Mouse (Mus musculus) CD4-positive, CD25-positive, alpha-beta regulatory T cell, adult 4 months (primary cell): ENCODE data around the gene Dbn1. TPM values are rescaled to one million over a fixed set of nuclear protein-coding genes. Genes with fewer than 3 reads are reported as not detected.

ENCODE experiments used
- ATAC-seq: one replicate; pipeline ENCODE4 v1.8.0; 2017
- polyA plus RNA-seq, 2 experiments: library from polyadenylated mRNA; unstranded; fragments of 100-300 nt; shearing (Covaris generic); gene quantifications; one replicate each; pipeline ENCODE4 v1.2.1; 2017

Dbn1 gene
- polyA plus RNA-seq, 2 experiments from 2014 or later, result not detected

DNA sequence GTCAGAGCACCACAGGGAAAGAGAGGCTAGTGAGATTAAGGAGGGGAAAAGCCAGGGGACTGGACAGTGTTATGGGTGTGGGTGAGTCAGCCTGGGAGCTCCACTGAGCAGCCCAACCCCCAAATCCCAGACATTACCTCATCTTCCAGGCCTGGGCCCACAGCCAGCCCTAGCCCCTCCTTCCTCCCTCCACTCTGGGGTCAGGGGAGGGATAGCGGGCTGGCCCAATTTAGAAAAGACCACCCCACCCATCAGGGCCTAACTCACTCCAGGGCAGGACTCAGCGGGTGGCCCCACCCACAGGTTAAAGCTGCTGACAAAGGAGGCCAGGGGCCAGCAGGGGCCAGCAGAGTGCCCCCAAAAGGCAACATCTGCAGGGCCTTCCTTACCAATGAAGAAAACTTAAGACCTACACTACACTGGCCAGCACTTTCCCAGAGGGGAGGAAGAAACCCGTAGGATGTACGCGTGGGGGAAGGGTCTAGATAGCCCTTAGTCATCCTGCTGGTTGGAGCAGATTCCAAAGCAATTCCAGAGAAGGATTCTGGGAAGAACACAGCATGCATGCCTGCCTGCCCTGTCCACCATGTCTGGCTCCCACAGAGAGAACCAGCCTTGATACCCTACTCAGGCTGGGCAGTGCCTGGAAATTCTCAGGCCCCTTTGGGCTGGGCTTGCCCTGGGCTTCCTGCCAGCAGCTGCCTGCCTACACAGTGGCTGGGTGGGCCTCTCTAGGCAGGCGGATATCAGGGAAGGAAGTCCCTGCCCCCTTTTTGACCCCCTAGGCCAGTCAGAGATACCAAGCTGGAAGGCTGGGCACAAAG, 23.0 kb upstream of the Dbn1 start:
- no peak for ATAC-seq

DNA sequence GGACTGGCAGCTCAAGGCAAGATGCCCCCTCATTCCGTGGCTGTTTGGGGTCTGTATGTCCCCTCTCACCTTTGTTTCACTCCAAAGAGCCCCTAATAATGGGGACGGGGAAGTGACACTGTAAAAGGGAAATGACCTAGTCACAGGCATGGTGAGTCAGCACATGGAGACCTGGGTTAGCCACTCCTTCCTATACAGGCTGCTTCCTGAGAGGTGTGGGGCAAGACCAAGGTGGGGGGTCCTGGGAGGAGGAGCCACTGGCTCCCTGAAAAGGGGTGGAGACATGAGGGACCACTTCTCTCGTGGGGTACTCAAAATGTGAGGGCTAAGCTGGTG, 22.4 kb upstream of the Dbn1 start:
- no peak for ATAC-seq

DNA sequence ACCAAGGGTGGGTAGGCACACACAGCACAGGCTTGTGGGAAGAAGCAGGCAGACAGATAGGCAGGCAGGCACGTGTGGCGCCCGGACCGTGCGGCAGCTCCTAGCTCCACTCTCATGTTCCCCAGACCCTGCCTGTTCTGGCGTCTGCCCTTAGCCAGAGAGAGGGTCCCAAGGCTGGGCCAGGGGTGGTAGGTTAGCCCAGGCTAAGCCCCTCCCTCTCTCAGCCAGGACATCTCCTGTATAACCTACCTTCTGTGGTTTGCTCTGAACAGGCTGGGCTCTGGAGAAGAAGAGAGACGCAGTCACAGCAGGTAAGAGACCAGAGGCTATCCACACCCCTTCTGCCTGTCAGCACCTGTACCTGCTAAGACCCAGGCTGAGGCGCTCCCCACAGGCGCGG, 20.6 kb upstream of the Dbn1 start:
- ATAC-seq, result no peak

DNA sequence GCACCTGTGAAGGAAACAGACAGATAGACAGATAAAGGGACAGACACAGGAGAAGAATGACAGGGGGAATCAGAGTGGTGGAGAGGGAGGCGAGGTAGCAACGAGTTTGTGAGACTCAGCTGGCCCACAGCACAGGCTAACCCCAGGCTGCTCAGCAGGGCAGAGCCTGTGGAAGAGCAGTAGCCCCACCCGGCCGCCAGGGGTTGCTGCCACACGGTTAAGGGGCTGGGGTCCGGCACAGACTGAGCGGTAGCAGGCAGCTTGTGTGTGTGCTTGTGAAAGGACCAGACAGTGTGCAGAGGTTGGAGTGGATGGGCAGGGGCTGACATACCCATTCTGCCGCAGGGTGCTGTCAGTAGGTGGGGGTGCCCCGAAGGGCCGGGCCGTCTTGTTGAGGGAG, 20.0 kb upstream of the Dbn1 start:
- ATAC-seq, result no peak

GRCm38 (mm10) chr13:55506697-55507096, 18.8 kb upstream of the Dbn1 start:
- ATAC-seq, result no peak

DNA sequence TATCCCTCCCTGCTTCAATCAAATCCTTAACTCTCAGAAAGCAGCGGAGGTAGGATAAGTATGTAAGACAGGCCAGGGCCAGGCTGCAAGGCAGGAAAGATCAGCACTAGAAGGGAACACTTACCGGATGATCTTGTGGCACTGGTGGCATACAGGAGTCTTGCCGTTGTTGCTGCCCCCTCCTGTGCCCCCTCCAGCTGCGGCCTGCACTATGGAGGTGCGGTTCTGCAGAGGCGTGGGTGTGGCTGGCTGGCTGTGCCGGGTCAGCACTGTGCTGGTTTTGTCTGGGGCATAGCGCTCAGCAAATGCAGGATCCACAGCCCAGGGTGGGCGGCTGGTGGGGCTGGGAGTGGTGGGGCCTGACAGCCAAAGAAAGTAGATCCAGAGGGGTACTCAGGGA, 17.9 kb upstream of the Dbn1 start:
- no peak for ATAC-seq

- ATAC-seq, result no peak
These were observed 16.5 kb upstream of the Dbn1 start for GRCm38 (mm10) chr13:55504390-55504789.

- ATAC-seq, result no peak
These were observed 14.5 kb upstream of the Dbn1 start for GRCm38 (mm10) chr13:55502405-55502804.

DNA sequence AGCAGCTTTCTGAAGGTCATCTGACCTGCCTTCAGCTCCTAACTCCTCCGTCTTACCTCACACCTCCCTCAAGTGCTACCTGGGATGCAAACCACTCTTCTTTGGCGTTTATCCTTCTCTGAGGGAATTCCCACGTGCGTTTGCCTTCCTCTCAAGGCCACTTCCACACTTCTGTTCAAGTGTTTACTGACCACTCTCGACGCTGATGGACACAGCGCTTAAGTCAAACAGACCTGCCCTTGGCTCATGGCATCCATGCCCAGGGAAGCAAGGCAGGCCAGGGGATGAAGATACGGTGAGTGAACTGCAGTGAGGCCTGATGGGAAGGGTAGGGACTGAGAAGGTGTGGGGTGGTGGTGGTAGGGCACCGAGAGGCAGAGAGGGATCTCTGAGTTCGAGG, 12.7 kb upstream of the Dbn1 start:
- ATAC-seq, result no peak

GRCm38 (mm10) chr13:55498906-55499305, 11.0 kb upstream of the Dbn1 start:
- no peak for ATAC-seq

GRCm38 (mm10) chr13:55496661-55497060, 8.8 kb upstream of the Dbn1 start:
- ATAC-seq, result no peak

- ATAC-seq, result no peak
These were observed 7.8 kb upstream of the Dbn1 start for GRCm38 (mm10) chr13:55495702-55496101.

DNA sequence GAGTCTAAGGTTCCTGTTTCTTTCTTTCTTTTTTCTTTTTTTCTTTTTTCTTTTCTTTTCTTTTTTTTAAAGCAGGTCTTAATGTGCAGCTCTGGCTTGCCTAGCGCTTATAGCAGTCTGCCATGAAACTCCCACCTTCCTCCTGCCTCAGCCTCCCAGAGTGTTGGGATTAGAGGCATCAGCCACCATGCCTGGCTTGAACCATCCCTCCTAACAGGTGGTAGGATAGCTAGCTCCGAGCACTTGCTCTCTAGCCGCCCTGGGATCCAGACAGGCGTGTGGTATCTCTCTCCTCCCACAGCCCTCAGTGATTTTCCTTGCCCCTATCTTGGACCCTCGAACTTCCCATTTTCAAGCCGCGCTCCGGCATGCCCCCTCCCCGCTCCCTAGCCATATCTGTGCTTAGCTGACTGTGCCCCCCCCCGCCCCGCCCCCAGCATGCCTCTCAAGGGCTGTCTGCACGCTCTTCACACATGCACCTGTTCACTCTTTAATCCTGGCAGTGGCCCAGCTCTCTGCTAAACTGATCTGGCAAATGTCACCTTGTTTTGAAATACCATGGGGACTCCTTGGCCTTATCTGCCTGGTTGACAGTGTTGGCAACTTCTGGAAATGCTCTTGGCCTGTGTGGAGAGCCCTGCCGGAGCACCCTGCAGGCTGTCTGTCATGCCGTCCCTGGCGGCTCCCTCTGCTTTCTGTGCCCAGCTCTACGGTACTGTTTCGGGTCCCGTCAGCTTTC, 7.1 kb upstream of the Dbn1 start:
- no peak for ATAC-seq

- no peak for ATAC-seq
These were observed 6.3 kb upstream of the Dbn1 start for GRCm38 (mm10) chr13:55494257-55494656.

DNA sequence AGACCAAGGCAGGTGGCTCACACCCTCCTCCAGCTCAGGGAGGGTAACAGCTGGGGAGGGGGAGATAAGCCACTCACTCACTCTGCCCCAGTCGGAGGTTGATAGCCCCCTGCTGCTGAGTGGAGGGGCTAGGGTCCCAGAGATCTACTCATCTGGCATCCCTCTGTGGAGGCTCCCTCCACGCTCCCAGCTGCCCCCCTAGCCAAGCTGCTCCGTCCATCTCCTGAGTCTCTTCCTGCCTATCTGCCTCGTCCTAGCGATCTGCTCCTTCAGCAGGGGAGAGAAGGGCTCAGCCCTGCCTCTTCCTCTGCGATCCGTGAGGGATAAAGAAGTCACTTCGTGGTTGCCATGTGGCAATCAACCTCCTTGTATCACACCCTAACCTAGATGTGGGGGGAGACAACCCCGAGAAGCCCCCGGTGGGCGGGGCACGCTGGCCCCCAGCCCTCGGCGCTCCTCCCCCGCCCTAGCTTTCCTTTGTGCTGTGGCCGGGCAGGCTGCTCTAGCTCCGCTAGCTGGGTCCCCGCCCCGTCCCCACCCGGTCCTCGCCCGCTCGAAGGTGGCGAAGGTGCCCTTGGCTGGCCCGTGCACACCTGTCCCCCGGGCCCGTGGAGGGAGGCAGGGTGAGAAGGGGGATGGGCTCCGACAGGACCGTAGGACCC, 864 bp downstream of the Dbn1 start:
- peak; percentile 23 for ATAC-seq

DNA sequence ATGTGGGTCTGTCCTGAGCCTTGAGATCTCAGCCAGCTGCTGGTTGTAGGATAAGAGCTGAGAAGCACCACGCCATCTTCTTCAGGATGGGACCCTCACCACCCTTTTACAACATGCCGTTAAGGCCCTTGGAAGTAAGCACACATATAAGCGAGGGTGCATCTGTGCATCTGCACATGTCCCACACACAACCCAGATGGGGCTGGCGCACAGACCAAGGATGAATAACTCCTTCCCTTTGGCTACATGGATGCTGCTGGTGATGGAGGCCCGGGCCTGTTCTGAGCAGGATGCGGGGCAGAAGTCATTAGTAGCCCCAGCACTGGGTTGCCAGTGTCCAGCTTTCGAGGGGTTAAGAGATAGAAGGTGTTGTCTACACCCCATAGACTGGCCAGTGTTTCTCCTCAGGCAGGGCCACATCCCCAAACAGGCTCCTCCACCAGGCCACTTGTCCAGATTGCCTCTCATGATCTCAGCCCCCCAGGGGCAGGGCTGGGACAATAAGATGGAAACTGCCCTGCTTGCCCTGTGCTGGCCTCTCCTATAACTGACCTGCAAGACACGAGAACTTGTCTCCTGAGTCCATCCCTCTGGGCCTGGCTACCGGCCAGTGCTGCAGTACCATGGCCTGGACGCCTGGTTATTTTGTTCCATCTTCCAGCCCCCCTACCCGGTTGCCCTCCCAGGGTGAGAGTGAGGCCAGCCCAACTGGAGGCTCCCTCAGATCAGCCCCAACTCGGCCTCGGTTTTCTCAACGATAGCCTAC, 1.7 kb downstream of the Dbn1 start:
- ATAC-seq, result no peak

GRCm38 (mm10) chr13:55484520-55485088, 3.3 kb downstream of the Dbn1 start:
- ATAC-seq, result no peak

- no peak for ATAC-seq
These were observed 4.3 kb downstream of the Dbn1 start for GRCm38 (mm10) chr13:55483593-55483992.

DNA sequence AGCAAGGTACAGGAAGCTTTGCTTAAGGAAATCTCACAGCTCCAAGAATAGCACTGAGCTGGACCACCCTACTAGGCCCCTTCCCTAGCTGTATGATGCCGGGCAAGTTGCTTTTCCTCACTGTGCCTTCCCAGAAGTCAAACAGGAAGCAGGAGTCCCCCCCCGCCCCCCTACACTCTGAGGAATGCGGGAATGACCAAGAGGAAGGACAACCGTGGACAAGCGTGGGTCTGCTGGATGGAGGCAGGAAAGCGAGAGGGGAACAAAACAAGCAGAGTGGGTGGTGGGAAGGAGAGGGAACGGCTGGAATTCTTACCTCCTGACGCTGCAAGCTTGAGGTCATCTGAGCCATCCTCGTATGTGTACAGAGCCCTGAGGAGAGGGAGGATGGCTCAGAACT, 4.8 kb downstream of the Dbn1 start:
- ATAC-seq, result no peak

GRCm38 (mm10) chr13:55482542-55482941, 5.4 kb downstream of the Dbn1 start:
- no peak for ATAC-seq

DNA sequence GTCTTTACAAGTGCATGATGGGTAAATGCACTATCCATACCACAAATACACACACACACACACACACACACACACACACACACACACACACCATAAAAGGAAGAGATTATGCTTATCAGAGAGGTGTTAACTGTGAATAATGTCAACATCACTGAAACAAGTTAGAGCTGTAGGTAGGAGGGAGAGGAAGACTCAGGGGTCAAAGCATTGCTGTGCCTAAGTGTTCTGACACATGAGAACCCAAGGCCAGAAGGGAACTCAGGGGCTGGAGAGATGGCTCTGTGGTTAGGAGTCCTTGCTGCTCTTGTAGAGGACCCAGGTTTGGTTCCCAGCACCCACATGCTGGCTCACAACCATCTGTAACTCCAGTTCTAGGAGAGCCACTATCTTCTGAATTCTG, 8.0 kb downstream of the Dbn1 start:
- no peak for ATAC-seq

DNA sequence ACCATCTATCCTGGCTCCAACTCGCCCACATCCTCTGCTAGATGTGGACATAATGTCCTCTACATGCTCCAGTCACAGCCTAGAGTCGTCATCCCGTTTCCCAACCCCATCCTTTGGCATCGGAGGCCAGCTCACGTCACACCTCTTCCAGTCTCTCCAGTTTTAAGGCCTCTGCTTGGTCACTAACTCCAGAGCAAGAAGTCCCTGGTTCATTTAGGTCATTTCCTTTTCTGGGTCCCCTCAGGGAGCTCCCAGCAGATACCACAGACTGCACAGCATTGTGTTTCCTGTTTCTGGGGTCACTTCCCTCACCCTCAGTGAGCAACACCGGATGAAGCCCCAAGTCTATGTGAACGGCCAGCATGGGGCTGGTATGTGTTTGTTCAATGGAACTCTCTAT, 8.9 kb downstream of the Dbn1 start:
- peak; percentile 56 for ATAC-seq

DNA sequence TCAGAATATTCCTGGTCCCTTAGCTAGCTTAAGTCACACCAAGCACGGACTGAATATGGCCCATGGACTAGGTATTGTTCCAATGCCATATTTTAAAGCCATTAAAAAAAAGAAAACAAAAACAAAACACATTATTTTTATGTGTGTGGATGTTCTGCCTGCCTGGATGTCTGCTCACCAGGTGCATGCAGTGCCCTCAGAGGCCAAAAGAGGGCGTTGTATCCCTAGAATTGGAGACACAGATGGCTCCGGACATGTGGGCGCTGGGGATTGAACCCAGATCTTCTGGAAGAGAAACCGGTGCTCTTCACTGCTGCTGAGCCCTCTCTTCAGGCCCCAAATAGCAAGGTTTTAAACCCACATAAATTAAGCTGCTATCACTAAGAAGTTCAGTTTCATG, 9.9 kb downstream of the Dbn1 start:
- ATAC-seq, result no peak
